Mouse (Mus musculus) hindbrain, postnatal 0 days (tissue): ENCODE results near the gene Grtp1. TPM values are rescaled to one million over a fixed set of nuclear protein-coding genes. Genes with fewer than 3 reads are reported as not detected.

Source experiments
- ATAC-seq: fragments of 200-750 bp; cut with Nextera tagmentation; 2 replicates; pipeline ENCODE4 v1.8.0; 2017; ENCODE audit warnings: mild to moderate bottlenecking, moderate TSS enrichment, moderate library complexity
- DNase-seq: peaks from one replicate; pipeline ENCODE4 v3.0.0-alpha.2; 2015; ENCODE audit warnings: low spot score
- H3K27ac ChIP-seq: fragments of 300-500 bp; sonication (generic); 2 replicates; pipeline ENCODE4 v1.5.1; 2014; ENCODE audit warnings: mild to moderate bottlenecking
- H3K27me3 ChIP-seq: fragments of 300-500 bp; sonication (generic); 2 replicates; pipeline ENCODE4 v1.6.1; 2014; ENCODE audit warnings: low read length, mixed read lengths; ENCODE audit not compliant: insufficient read depth
- H3K36me3 ChIP-seq: fragments of 300-500 bp; sonication (generic); 2 replicates; pipeline ENCODE4 v1.6.1; 2014; ENCODE audit warnings: low read length, mixed read lengths; ENCODE audit not compliant: insufficient read depth
- H3K4me1 ChIP-seq: fragments of 300-500 bp; sonication (generic); 2 replicates; pipeline ENCODE4 v1.6.1; 2014; ENCODE audit warnings: antibody characterized with exemption, low read length, mixed read lengths; ENCODE audit not compliant: insufficient read depth
- H3K4me2 ChIP-seq: fragments of 300-500 bp; sonication (generic); 2 replicates; pipeline ENCODE4 v1.6.1; 2014; ENCODE audit warnings: low read depth, mild to moderate bottlenecking, low read length, moderate library complexity, mixed read lengths
- H3K4me3 ChIP-seq: fragments of 300-500 bp; sonication (generic); 2 replicates; pipeline ENCODE4 v1.5.1; 2014; ENCODE audit warnings: low read length
- H3K9ac ChIP-seq: fragments of 300-500 bp; sonication (generic); replicated peaks from 2 replicates; pipeline ENCODE4 v1.6.1; 2014; ENCODE audit warnings: mild to moderate bottlenecking, low read length, moderate library complexity, mixed read lengths
- H3K9me3 ChIP-seq: fragments of 300-500 bp; sonication (generic); 2 replicates; pipeline ENCODE4 v1.6.1; 2016; ENCODE audit warnings: low read length, mixed read lengths
- CTCF ChIP-seq: IDR thresholded peaks from 2 replicates; pipeline ENCODE4 v1.5.1; 2016; ENCODE audit warnings: antibody characterized with exemption, control low read depth, low read depth
- WGBS: fragments of 180-500 bp; shearing (Covaris S2); extraction: QIAGEN DNeasy Blood & Tissue Kit; methylation state at CpG from one replicate; pipeline ENCODE4 v1.1.7; 2014; 5-methylcytosine and 5-hydroxymethylcytosine counted together
- polyA plus RNA-seq: library from polyadenylated mRNA; unstranded; fragments of >200 nt; fragmentation: Nextera tagmentation; extraction: Ambion mirVana; gene quantifications from 2 replicates; pipeline ENCODE4 v1.2.1, GENCODE M21; 2015
- total RNA-seq: library from RNA; depleted of rRNA; stranded (reverse); fragments of >200 nt; gene quantifications from 2 replicates; pipeline ENCODE4 v1.2.3, GENCODE M21; 2014

Gene Grtp1
- total and polyA plus RNA-seq, 2 experiments from 2014 or later, result 14.8 to 17.1 TPM

GRCm38 (mm10) chr8:13155358-13155757 lies 45.1 kb downstream of the Grtp1 start:
- ATAC-seq, result no peak
- Histone ChIP-seq H3K4me2 (no peak overlapping the region), H3K9ac (no peak overlapping the region), H3K27ac (no peak overlapping the region), H3K9me3 (no peaks in the 10 kb centered on the region), H3K4me1 (no peaks in the 10 kb centered on the region), H3K36me3 (no peaks in the 10 kb centered on the region), H3K4me3 (no peak overlapping the region), H3K27me3 (no peaks in the 10 kb centered on the region)
- TF ChIP-seq CTCF, result no peak
- no peak for DNase-seq
- WGBS, result 73% methylated on average over 9 of the region's 9 CpGs

GRCm38 (mm10) chr8:13154099-13154498 lies 46.3 kb downstream of the Grtp1 start:
- peaks cover 3% of the 10 kb centered on the region; the same call in 1 of the 2 replicates for H3K36me3 ChIP-seq
- H3K9ac ChIP-seq, result no peak overlapping the region
- no peaks in the 10 kb centered on the region for H3K9me3 ChIP-seq
- 83% methylated on average over 9 of the region's 9 CpGs for WGBS
- DNase-seq, result no peak
- no peak overlapping the region for H3K4me2 ChIP-seq
- no peak for ATAC-seq
- H3K27me3 ChIP-seq, result no peaks in the 10 kb centered on the region
- no peaks in the 10 kb centered on the region for H3K4me1 ChIP-seq
- TF ChIP-seq CTCF, result no peak
- no peak overlapping the region for H3K4me3 ChIP-seq
- no peak overlapping the region for H3K27ac ChIP-seq

- 94% methylated on average over 2 of the region's 2 CpGs for WGBS
- no peak overlapping the region for H3K4me3 ChIP-seq
- no peaks in the 10 kb centered on the region for H3K9me3 ChIP-seq
- H3K27ac ChIP-seq, result no peak overlapping the region
- H3K4me1 ChIP-seq, result no peaks in the 10 kb centered on the region
- peaks cover 19% of the 10 kb centered on the region; the same call in 1 of the 2 replicates for H3K36me3 ChIP-seq
- H3K9ac ChIP-seq, result no peak overlapping the region
- TF ChIP-seq CTCF, result no peak
- H3K4me2 ChIP-seq, result no peak overlapping the region
- ATAC-seq (no peak), DNase-seq (no peak)
- no peaks in the 10 kb centered on the region for H3K27me3 ChIP-seq
Measured at GRCm38 (mm10) chr8:13150929-13151328, 49.5 kb downstream of the Grtp1 start.

GRCm38 (mm10) chr8:13149866-13150265 lies 50.6 kb downstream of the Grtp1 start:
- H3K27ac ChIP-seq, result no peak overlapping the region
- H3K4me1 ChIP-seq, result no peaks in the 10 kb centered on the region
- 62% methylated on average over 5 of the region's 5 CpGs for WGBS
- DNase-seq, result no peak
- no peak overlapping the region for H3K4me3 ChIP-seq
- no peaks in the 10 kb centered on the region for H3K27me3 ChIP-seq
- H3K36me3 ChIP-seq, result peaks cover 30% of the 10 kb centered on the region
- TF ChIP-seq CTCF, result no peak
- ATAC-seq, result no peak
- H3K4me2 ChIP-seq, result no peak overlapping the region
- no peak overlapping the region for H3K9ac ChIP-seq
- H3K9me3 ChIP-seq, result no peaks in the 10 kb centered on the region

- no peaks in the 10 kb centered on the region for H3K9me3 ChIP-seq
- TF ChIP-seq CTCF, result peak; percentile 10; the same call in 1 of the 2 replicates
- H3K36me3 ChIP-seq, result peaks cover 31% of the 10 kb centered on the region
- H3K4me3 ChIP-seq, result no peak overlapping the region
- no peak overlapping the region for H3K4me2 ChIP-seq
- H3K9ac ChIP-seq, result no peak overlapping the region
- H3K4me1 ChIP-seq, result no peaks in the 10 kb centered on the region
- no peak for ATAC-seq
- 92% methylated on average over 2 of the region's 2 CpGs for WGBS
- no peak for DNase-seq
- no peaks in the 10 kb centered on the region for H3K27me3 ChIP-seq
- no peak overlapping the region for H3K27ac ChIP-seq
Measured at GRCm38 (mm10) chr8:13149287-13149686, 51.1 kb downstream of the Grtp1 start.

GRCm38 (mm10) chr8:13148476-13148875 lies 51.9 kb downstream of the Grtp1 start:
- Histone ChIP-seq H3K4me2 (no peak overlapping the region), H3K9ac (no peak overlapping the region), H3K36me3 (peaks cover 33% of the 10 kb centered on the region), H3K9me3 (no peaks in the 10 kb centered on the region), H3K4me1 (no peaks in the 10 kb centered on the region), H3K27ac (no peak overlapping the region), H3K27me3 (no peaks in the 10 kb centered on the region), H3K4me3 (no peak overlapping the region)
- DNase-seq (no peak), ATAC-seq (no peak)
- no peak for TF ChIP-seq CTCF
- WGBS, result 98% methylated on average over 2 of the region's 2 CpGs

GRCm38 (mm10) chr8:13141681-13142080 lies 58.7 kb downstream of the Grtp1 start:
- H3K9ac ChIP-seq, result no peak overlapping the region
- H3K9me3 ChIP-seq, result no peaks in the 10 kb centered on the region
- no peak overlapping the region for H3K4me3 ChIP-seq
- ATAC-seq (no peak), DNase-seq (no peak)
- WGBS, result 92% methylated on average over 5 of the region's 5 CpGs
- H3K27me3 ChIP-seq, result no peaks in the 10 kb centered on the region
- H3K27ac ChIP-seq, result no peak overlapping the region
- H3K4me1 ChIP-seq, result no peaks in the 10 kb centered on the region
- peaks cover 88% of the 10 kb centered on the region for H3K36me3 ChIP-seq
- H3K4me2 ChIP-seq, result no peak overlapping the region
- no peak for TF ChIP-seq CTCF
